Mouse (Mus musculus): ENCODE results near the gene Mrm2.

Gene Mrm2

GRCm38 (mm10) chr5:140345244-140345643, 13.5 kb upstream of the Mrm2 start:
- DNase-seq (ENCODE audit: low read depth in 2 of 2, low spot score in 2 of 2) = no peak

DNA sequence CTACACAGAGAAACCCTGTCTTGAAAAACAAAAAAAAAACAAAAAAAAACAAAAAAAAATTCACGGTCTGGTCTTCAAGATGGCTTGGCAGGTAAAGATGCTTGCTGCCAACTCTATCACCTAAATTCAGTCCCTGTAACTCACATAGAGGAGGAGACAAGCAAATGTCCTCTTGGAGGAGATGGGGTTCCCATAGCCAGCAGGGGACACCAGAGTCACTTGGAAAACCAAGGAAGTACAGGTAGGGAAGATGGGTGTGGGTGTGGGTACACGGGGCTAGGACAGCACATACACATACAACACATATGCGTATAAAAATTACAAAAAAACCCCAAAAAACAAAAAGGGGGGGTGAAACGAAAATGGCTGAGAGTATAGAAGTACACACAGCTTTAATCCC, 11.2 kb upstream of the Mrm2 start:
- no peak for DNase-seq (ENCODE audit: low read depth in 2 of 2, low spot score in 2 of 2)

- no peak for DNase-seq (ENCODE audit: low read depth in 2 of 2, low spot score in 2 of 2)
These were observed 8.1 kb upstream of the Mrm2 start for GRCm38 (mm10) chr5:140339836-140340235.

DNA sequence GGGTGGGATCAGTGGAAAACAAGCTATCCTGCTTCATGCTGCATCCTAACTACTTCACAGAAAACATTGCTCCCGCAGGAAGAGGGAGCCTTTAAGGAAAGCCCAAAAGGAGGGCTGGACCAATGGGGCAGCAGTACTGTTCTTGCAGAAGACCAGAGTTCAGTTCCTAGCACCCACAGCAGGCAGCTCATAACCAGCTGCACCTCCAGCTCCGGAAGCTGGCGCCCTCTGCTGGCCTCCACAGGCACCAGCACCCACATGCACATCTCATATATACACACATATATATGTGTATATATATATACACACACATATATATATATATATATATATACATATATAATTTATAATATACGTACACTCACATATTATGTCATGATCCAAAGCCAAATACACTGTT, 7.1 kb upstream of the Mrm2 start:
- DNase-seq (ENCODE audit: low read depth in 2 of 2, low spot score in 2 of 2) = no peak

DNA sequence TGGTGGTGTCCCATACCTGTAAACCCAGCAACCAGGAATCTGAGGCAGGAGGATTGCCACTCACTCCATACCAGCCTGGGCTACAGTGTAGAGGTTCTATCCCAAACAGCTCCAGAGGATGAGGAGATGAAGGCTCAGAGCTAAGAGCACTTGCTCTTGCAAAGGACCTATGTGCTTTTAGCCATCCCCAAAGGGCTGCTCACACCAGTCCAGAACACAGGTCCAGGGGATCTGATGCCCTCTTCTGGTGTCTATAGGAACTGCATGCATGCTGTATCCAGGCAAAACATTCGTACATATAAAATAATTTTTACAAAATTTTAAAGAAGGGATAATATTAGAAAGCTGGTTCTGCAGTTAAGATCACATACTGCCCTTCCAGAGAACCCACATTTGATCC, 5.0 kb upstream of the Mrm2 start:
- DNase-seq (ENCODE audit: low read depth in 2 of 2, low spot score in 2 of 2) = peak; percentile 20 to 36

- no peak for DNase-seq (ENCODE audit: low read depth in 2 of 2, low spot score in 2 of 2)
These were observed 1.9 kb upstream of the Mrm2 start for GRCm38 (mm10) chr5:140333631-140334030.

GRCm38 (mm10) chr5:140332519-140332918, 821 bp upstream of the Mrm2 start:
- DNase-seq (ENCODE audit: low read depth in 2 of 2, low spot score in 2 of 2) = no peak

GRCm38 (mm10) chr5:140324058-140324457, 7.6 kb downstream of the Mrm2 start:
- DNase-seq (ENCODE audit: low read depth in 2 of 2, low spot score in 2 of 2) = no peak

DNA sequence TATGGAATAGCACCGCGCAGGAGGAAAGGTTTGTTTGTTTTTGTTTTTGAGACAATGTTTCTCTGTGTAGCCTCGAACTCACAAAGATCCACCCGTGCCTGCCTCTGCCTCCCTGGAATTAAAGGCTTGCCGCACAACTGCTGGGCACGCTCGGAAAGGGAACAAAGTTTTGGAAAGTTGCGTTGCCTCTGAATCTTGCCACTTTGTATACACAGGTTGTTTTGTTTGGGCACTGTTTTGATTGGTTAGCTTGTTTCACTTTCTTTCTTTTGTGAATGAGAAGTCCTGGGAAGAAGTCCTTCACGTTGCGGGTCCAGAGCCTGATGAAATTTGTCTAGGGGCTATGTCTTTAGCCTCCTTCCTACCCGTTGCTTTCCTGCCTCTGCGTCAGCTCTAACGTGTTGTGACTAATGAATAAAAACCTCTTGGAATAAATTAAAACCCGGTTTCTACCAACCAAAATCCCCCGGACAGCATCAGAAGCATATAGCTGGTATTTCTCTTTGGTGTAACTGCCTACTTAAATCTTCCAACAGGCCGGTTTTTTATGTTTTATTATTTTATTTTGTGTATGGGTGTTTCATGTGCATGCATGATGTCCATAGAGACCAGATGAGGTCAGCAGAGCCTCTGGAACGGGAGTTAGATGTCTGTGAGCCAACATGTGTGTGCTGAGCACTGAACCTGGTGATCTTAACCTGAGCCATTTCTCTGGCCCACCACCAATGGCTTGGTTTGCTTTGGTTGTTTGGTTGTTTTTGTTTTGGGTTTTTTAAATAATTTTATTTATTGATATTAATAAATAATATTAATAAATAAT, 9.7 kb downstream of the Mrm2 start:
- DNase-seq (ENCODE audit: low read depth in 2 of 2, low spot score in 2 of 2) = no peak

DNA sequence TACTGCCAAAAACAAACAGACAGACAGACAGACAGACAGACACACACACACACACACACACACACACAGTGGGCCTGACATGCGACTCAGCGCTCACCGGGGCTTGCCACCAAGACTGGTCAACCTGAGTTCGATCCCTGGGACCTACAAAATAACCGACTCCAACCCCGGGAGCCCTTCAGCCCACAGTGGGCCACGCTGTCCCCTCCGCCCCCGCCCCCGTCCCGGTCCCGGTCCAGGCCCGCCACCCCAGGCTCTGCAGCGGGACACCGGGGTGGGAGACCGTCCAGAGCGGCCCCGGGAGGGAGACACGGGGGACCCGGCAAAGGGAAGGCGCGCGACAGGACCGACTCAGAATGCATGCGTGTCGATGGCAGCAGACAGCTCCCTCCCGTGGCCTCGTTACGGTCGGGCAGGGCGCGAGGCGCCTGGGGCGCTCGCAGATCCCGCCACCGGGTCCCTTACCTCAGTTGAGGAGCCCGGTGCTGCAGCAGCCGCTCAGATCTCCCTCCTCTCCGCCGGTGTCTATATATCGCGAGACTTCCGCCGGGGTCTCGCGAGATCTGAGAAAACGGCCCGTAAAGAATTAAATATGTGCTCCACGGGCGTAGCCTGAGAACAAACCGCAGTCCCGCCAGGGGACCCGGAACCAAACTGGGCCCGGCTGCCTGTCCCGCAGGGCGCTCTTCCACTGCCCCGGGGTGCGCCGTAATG, 10.5 kb downstream of the Mrm2 start, which contains the start of the genes Mad1l1 and Nudt1:
Gene Mad1l1, minus strand, starts transcription at position 511 of the 714 bp plus-strand sequence.
Gene Nudt1, plus strand, starts transcription at position 615 of the 714 bp plus-strand sequence.
- DNase-seq (ENCODE audit: low read depth in 2 of 2, low spot score in 2 of 2) = peak; percentile 90 to 91

GRCm38 (mm10) chr5:140316716-140317115, 15.0 kb downstream of the Mrm2 start:
- DNase-seq (ENCODE audit: low read depth in 2 of 2, low spot score in 2 of 2) = no peak

- no peak for DNase-seq (ENCODE audit: low read depth in 2 of 2, low spot score in 2 of 2)
These were observed 24.1 kb downstream of the Mrm2 start for GRCm38 (mm10) chr5:140307602-140308001.

GRCm38 (mm10) chr5:140306016-140306415, 25.7 kb downstream of the Mrm2 start:
- no peak for DNase-seq (ENCODE audit: low read depth in 2 of 2, low spot score in 2 of 2)

DNA sequence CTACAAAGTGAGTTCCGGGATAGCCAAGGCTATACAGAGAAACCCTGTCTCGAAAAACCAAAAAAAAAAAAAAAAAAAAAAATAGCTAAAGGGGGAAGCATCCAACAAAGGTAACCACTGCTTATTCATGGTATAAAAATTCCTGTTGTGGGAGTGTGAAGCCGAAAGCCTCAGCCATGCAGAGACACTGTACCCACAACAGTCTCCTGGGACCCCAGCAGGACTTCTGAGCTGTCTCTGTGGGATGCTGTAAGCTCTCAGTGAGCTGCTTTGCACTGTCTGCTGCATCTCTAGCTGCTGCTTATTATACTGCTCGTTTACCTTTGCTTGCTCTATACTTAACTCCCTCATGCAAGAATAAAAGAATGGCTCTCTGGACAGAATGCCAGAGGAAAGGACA, 33.4 kb downstream of the Mrm2 start:
- DNase-seq (ENCODE audit: low read depth in 2 of 2, low spot score in 2 of 2) = no peak

GRCm38 (mm10) chr5:140292152-140292551, 39.5 kb downstream of the Mrm2 start:
- DNase-seq (ENCODE audit: low read depth in 2 of 2, low spot score in 2 of 2) = peak; percentile 45 to 54

DNA sequence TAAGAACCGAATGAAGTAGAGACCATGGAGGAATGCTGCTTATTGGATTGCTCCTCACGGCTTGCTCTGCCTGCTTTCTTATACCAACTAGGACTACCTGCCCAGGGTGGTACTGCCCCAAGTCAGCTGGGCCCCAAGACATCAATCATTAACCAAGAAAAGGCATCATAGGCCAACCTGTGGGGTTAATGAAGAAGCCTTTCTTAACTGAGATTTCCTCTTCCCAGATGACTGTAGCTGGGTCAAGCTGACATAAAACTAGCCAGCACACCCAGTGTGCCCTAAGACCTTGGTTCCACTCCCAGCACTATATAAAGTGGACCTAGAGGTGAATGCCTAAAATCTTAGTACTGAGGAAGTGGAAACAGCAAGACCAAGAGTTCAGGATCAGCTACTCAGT, 42.5 kb downstream of the Mrm2 start:
- DNase-seq (ENCODE audit: low read depth in 2 of 2, low spot score in 2 of 2) = no peak

DNA sequence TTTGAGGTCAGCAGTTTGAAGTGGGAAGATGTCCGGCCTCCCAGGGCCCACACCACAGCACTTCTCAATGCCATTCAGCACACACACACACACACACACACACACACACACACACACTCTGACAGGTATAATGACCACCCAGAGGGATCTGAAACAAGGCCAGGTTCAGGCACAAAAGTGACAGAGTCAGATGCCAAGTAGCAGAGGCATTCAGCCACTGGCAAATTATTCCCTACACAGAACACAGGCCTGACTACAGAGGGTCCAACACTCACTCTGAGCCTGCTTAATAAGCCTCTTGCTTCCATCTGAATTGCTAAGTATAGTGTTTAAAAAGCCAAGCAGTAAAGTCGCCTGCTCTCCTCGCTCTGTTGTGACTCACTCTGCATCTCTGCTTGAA, 43.4 kb downstream of the Mrm2 start:
- no peak for DNase-seq (ENCODE audit: low read depth in 2 of 2, low spot score in 2 of 2)

- no peak for DNase-seq (ENCODE audit: low read depth in 2 of 2, low spot score in 2 of 2)
These were observed 46.9 kb downstream of the Mrm2 start for GRCm38 (mm10) chr5:140284761-140285160.

GRCm38 (mm10) chr5:140284011-140284410, 47.7 kb downstream of the Mrm2 start:
- no peak for DNase-seq (ENCODE audit: low read depth in 2 of 2, low spot score in 2 of 2)

- DNase-seq (ENCODE audit: low read depth in 2 of 2, low spot score in 2 of 2) = no peak
These were observed 48.8 kb downstream of the Mrm2 start for GRCm38 (mm10) chr5:140282900-140283299.

DNA sequence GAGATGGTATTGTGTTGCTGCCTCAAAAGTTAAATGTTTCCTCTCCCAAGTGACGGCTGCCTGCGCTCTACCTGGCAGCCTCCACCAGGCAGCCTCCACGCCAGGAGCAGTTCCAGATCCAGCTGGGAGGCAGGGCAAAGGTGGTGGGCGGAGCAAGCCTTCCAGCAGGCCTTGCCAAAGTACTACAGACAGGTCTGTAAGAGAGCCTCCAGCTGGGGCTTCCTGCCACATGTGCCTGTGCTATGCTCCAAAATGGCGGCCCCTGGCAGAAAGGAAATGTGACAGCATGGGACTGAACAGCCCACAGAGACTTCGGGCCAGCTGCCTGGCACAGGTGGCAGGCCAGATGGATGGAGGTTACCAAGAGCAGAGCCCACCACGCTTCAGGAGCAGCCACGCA, 49.3 kb downstream of the Mrm2 start:
- DNase-seq (ENCODE audit: low read depth in 2 of 2, low spot score in 2 of 2) = no peak

- DNase-seq (ENCODE audit: low read depth in 2 of 2, low spot score in 2 of 2) = no peak
These were observed 51.5 kb downstream of the Mrm2 start for GRCm38 (mm10) chr5:140280205-140280604.
